Mouse (Mus musculus): ENCODE measurements around the gene Zfp958.

DNA sequence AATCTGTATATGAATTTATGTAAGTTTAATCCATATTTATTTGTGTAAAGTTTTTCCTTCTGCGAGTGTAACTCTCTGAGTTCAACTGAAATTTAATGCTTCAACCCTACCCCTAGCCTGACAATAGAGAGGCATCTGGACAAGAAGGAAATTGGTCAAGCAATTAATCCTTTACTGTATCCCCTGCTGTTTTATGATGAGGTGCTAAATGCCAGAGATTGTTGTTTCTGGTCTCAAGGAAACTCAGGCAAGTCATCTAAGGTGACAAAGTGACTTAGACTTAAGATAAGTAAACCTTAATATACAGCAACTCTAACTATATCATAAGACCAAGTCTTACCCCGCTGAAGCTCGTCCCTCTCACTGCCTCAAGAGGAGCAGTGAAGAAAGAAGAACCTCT, 31.0 kb upstream of the Zfp958 start:
- TF ChIP-seq CTCF (IDR thresholded peaks at IDR 0.05; ENCODE audit: control insufficient read depth, insufficient read depth, low read length) (no peak), POLR2A (IDR thresholded peaks at IDR 0.05; ENCODE audit: borderline replicate concordance, control insufficient read depth, low read depth, low read length) (no peak)
